Mouse (Mus musculus) heart, postnatal 0 days (tissue): Measurements from ENCODE around the gene Igfbp4.

Experiments used
- CTCF ChIP-seq: IDR thresholded peaks from 2 replicates; pipeline ENCODE4 v1.5.1; 2016; ENCODE audit warnings: antibody characterized with exemption, control low read depth, low read depth
- EP300 ChIP-seq: IDR thresholded peaks from 2 replicates; pipeline ENCODE4 v1.6.1; 2016; ENCODE audit warnings: antibody characterized with exemption, low read depth

GRCm38 (mm10) chr11:99063406-99064131 is 22.5 kb downstream of the Igfbp4 start:
- no peak for TF ChIP-seq EP300
- no peak for TF ChIP-seq CTCF
